Mouse (Mus musculus): ENCODE data around the gene Gemin2.
A peak's percentile ranks its signal among the peaks of the same experiment; 100 is the strongest.

Gemin2 gene

DNA sequence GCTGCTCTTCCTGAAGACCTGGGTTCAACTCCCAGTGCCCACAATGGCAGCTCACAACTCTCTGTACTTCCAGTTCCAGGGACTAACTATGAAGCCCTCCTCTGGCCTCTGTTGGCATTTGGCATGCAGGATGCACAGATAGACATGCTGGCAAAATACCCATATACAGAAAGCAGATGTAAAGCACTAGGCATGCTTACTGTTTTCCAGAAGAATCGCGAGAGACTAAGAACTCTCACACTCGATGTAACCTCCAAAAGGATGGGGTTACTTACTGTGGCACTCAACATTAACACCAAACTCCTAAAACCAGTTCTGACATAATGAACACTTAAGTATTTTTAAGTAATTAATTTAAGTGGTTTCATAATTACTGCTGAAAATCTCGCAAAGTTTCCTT is 47.1 kb downstream of the Gemin2 start:
- DNase-seq: no peak

DNA sequence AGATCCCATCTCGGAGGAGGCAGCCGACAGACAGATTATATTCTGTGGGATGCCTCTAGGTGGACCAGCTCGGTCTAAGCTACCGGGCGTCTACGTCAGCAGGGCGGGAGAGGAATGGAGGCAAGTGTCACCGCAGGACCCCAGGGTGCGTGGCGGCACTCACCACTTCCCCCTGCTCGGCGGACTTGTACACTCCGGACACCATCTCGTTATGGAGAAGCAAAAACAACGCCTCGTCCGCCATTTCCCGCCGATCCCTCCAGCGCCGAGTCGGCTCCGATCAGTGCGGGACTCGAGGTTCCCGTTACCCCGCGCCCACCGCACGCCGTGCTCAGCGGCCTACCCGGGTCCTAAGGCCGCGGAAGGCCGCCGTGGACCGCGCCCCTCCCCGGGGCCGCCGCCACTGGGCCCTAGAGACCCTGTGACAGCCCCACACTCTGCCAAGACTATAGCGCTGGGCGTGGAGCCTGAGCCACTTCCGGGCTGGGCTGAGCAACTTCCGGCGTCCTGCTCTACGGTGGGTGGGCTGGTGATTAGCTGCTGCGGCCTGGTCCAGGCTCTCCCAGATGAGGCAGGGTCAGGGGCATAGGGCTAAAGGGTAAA is 47.9 kb downstream of the Gemin2 start, which contains the start of gene Trappc6b:
Trappc6b (minus strand) TSS at position 480 of the 603 bp plus-strand sequence.
- peak; percentile 84 for DNase-seq

DNA sequence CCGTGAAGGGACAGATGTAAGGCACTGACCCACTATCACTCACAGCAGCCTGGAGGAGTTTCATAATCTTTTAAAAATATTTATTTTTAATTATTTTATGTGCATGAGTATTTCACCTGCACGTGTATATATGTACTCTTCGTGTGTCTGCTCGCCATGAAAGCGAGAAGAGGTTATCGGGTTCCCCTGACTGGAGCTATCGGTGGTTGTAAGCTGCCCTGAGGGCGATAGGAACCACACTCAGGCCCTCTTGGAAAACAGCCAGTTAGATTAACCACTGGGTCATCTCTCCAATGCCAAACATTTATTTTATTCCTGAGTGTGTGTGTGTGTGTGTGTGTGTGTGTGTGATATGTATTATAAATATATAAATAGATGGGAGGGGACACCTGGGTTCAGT is 51.6 kb downstream of the Gemin2 start:
- DNase-seq: no peak

DNA sequence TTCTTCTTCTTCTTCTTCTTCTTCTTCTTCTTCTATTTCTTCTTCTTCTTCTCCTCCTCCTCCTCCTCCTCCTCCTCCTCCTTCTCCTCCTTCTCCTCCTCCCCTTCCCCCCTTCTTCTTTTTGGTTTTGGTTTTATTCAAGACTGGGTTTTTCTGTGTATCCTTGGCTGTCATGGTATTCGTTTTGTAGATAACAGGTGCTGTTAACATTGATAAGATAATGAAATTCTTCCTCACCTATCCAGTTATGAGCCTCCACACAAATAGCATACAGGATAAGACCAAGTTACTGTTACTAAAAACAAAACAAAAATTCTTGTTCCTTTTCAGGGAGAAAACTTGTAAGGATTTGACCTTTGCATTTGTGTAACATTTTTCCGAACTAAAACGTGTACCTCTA is 52.6 kb downstream of the Gemin2 start:
- no peak for DNase-seq

DNA sequence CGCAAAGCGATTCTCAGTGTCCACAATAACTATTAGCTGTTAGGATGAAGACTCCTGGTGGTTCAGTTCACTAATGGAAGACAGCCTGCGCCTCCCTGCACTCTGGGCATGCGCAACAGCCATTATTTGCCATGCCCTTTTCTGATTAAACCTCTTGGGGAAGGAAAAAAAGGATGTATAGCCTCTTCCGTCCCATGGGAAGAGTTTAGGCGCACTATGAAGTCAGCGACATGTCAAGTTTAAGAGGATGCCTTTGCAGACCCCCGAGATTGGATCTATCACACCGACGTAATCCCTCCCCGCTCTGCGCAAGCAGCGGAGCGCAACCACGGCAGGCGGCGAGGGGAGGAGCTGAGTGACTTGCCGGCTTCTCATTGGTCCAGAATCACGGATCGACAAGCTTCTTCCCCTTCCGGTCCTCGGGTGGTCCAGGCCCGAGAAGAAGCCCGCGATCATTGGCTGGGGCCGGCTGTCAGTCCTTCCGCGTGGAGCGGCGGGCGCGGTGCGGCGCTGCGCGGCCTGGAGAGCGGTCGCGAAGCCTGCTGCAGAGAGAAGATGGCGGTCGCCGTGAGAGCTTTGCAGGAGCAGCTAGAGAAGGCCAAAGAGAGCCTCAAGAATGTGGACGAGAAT is 53.4 kb downstream of the Gemin2 start, which contains the start of gene Pnn:
Pnn (plus strand) TSS at position 437 of the 630 bp plus-strand sequence.
- DNase-seq: peak; percentile 97

DNA sequence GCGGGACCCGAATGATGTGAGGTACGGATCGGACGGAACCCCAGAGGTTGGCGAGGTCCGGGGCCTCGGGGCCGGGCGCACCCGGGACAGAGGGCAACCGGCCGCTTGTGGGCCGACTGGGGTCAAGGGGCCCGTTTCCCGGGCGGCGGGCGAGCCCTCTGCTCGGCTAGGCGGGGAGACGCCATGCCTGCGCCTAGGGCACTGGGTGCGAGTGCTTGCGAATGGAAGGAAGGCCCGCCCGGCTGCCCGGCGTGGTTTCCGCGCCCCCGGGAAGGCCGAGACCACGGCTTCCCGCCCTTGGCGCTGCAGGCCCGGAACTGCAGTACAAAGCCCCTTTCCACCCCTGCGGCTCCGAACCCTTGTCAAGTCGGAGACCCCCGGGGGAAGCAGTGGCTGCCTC is 53.9 kb downstream of the Gemin2 start:
- DNase-seq: peak; percentile 39

DNA sequence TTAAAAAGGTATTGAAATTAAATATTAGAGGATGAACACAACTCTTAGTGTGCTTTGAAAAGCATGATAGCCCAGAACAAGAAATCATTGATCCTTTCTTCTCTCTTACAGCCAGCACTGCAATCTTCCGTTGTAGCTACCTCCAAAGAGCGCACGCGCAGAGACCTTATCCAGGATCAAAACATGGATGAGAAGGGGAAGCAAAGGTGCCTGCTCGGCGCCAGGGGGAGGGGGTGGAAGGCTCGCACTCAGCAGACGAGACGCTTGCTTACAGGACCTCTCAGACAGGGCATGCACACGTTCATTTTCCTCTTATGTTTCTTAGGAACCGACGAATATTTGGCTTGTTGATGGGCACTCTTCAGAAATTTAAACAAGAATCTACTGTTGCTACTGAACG is 55.6 kb downstream of the Gemin2 start:
- no peak for DNase-seq

DNA sequence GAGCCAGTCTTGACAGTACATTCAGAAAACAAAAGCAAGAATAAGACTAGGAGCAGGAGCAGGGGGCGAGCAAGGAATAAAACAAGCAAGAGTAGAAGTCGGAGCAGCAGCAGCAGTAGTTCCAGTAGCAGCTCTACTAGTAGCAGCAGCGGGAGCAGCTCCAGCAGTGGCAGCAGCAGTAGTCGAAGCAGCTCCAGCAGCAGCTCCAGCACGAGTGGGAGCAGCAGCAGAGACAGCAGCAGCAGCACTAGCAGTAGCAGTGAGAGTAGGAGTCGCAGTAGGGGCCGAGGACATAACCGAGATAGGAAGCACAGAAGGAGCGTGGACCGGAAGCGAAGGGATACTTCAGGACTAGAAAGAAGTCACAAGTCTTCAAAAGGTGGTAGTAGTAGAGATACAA is 59.1 kb downstream of the Gemin2 start:
- DNase-seq: no peak

DNA sequence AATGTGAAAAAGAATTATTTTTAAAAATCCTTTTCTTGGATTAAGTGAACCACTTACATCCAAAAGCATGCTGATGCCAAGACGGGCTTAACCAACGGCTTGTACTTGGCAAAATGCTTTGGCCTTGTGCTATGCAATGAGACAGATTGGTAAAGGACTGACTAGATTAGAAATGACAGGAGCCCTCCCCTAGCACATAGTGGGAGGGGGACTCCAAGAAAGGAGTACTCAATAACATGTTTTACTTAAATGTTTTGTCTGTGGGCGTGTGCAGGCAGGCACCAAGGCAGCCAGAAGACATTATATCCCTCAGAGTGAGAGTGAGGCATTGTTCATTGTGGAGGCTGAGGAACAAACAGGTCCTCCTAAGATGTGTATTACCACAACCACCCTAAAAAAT is 60.9 kb downstream of the Gemin2 start:
- DNase-seq: no peak

DNA sequence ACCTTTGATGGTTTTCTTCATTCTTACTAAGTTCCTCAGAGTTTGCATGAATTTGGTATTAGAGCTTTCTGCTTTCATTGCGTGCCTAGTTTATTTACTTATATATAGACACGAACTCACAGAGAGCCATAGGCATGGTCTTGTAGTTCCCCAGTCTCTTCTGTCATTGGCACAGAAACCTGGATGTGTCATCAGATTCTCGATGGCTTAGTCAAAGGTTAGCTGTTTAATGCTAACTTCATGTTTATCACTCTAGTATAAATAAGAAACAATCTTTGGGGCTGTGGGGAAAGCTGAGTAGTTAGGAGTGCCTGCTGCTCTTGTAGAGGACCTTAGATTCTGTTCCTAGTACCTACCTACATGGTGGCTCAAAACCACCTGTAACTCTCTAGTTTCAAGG is 63.8 kb downstream of the Gemin2 start:
- no peak for DNase-seq

DNA sequence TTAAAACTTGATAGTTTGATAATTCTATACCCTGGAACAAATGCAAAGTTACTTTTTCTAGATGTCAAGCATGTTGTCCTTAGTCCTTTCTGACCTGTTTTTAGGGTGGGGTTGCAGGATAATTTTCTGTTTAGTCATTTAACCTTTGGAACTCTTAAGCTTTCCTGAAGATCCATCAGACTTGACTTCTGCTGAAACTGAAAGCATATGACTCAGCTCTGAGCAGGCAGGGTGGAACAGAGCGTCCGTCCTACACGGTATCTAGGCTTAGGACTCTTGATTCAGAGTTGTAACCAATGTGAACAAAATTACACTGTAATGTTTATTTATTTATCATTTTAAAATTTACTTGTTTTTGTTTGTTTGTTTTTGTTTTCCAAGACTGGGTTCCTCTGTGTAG is 64.7 kb downstream of the Gemin2 start:
- no peak for DNase-seq
